Mouse (Mus musculus) T-helper 1 cell (primary cell): ENCODE measurements around the gene Tfip11.

Experiments used
- in situ Hi-C: fragments of 300-600 bp; cut with MboI, MseI; formaldehyde crosslinking; loops from one replicate; pipeline ENCODE4 v1.15.1; 2025; ENCODE audit warnings: high pct_unique_total_duplicates

Tfip11 gene

GRCm38 (mm10) chr5:112359520-112359919 is 33.4 kb downstream of the Tfip11 start:
- in situ Hi-C loops, result no loop called here

- in situ Hi-C loops, result no loop called here
Measured at GRCm38 (mm10) chr5:112360077-112360476, 33.9 kb downstream of the Tfip11 start.

GRCm38 (mm10) chr5:112364184-112364797 is 38.1 kb downstream of the Tfip11 start:
- in situ Hi-C loops, result no loop called here

- in situ Hi-C loops, result no loop called here
Measured at GRCm38 (mm10) chr5:112366879-112367278, 40.7 kb downstream of the Tfip11 start.

- in situ Hi-C loops, result no loop called here
Measured at GRCm38 (mm10) chr5:112367338-112367737, 41.2 kb downstream of the Tfip11 start.

- in situ Hi-C loops, result no loop called here
Measured at GRCm38 (mm10) chr5:112367929-112368328, 41.8 kb downstream of the Tfip11 start.

- in situ Hi-C loops, result no loop called here
Measured at GRCm38 (mm10) chr5:112368666-112369065, 42.5 kb downstream of the Tfip11 start.

GRCm38 (mm10) chr5:112369326-112369725 is 43.2 kb downstream of the Tfip11 start:
- in situ Hi-C loops, result no loop called here

- in situ Hi-C loops, result no loop called here
Measured at GRCm38 (mm10) chr5:112370236-112370813, 44.2 kb downstream of the Tfip11 start.

GRCm38 (mm10) chr5:112371933-112372332 is 45.8 kb downstream of the Tfip11 start:
- in situ Hi-C loops, result no loop called here

GRCm38 (mm10) chr5:112376111-112376510 is 50.0 kb downstream of the Tfip11 start:
- in situ Hi-C loops, result no loop called here

- in situ Hi-C loops, result no loop called here
Measured at GRCm38 (mm10) chr5:112377380-112377779, 51.2 kb downstream of the Tfip11 start.

- in situ Hi-C loops, result no loop called here
Measured at GRCm38 (mm10) chr5:112378716-112379115, 52.6 kb downstream of the Tfip11 start.

- in situ Hi-C loops, result no loop called here
Measured at GRCm38 (mm10) chr5:112381154-112381553, 55.0 kb downstream of the Tfip11 start.

- in situ Hi-C loops, result no loop called here
Measured at GRCm38 (mm10) chr5:112382042-112382441, 55.9 kb downstream of the Tfip11 start.

GRCm38 (mm10) chr5:112382641-112383330 is 56.6 kb downstream of the Tfip11 start:
- in situ Hi-C loops, result no loop called here

GRCm38 (mm10) chr5:112384805-112385472 is 58.8 kb downstream of the Tfip11 start:
- in situ Hi-C loops, result no loop called here

- in situ Hi-C loops, result no loop called here
Measured at GRCm38 (mm10) chr5:112385973-112386372, 59.8 kb downstream of the Tfip11 start.
